Mouse (Mus musculus) heart, embryonic 10.5 days (tissue): ENCODE results near the gene Rere. TPM values are rescaled to one million over a fixed set of nuclear protein-coding genes. Genes with fewer than 3 reads are reported as not detected.

ENCODE experiments used
- DNase-seq: peaks from one replicate; pipeline ENCODE4 v3.0.0-alpha.2; 2017; ENCODE audit warnings: low spot score
- H3K27ac ChIP-seq: fragments of 300-500 bp; sonication (generic); 2 replicates; pipeline ENCODE4 v1.5.1; 2016; ENCODE audit warnings: mild to moderate bottlenecking
- H3K27me3 ChIP-seq: fragments of 300-500 bp; sonication (generic); 2 replicates; pipeline ENCODE4 v1.6.1; 2016; ENCODE audit warnings: mild to moderate bottlenecking; ENCODE audit not compliant: poor library complexity, insufficient read depth, severe bottlenecking
- H3K36me3 ChIP-seq: fragments of 300-500 bp; sonication (generic); 2 replicates; pipeline ENCODE4 v1.6.1; 2016; ENCODE audit warnings: mild to moderate bottlenecking, moderate library complexity
- H3K4me1 ChIP-seq: fragments of 300-500 bp; sonication (generic); 2 replicates; pipeline ENCODE4 v1.6.1; 2016; ENCODE audit warnings: mild to moderate bottlenecking
- H3K4me3 ChIP-seq: fragments of 300-500 bp; sonication (generic); 2 replicates; pipeline ENCODE4 v1.5.1; 2016; ENCODE audit warnings: mild to moderate bottlenecking, moderate library complexity
- H3K9me3 ChIP-seq: fragments of 300-500 bp; sonication (generic); 2 replicates; pipeline ENCODE4 v1.6.1; 2016; ENCODE audit warnings: mild to moderate bottlenecking, moderate library complexity
- WGBS: fragments of 180-500 bp; shearing (Covaris S2); methylation state at CpG from one replicate; pipeline ENCODE4 v1.1.7; 2016; 5-methylcytosine and 5-hydroxymethylcytosine counted together
- polyA plus RNA-seq: library from polyadenylated mRNA; unstranded; fragments of >200 nt; fragmentation: Nextera tagmentation; extraction: Ambion mirVana; gene quantifications from 2 replicates; pipeline ENCODE4 v1.2.1, GENCODE M21; 2016

Gene Rere
- polyA plus RNA-seq, 1 experiment from 2014 or later, result 31.6 TPM

GRCm38 (mm10) chr4:150615251-150616028, 334.0 kb downstream of the Rere start:
- 90% methylated on average over 12 of the region's 12 CpGs for WGBS
- Histone ChIP-seq H3K9me3 (no peaks in the 10 kb centered on the region), H3K36me3 (peaks cover 96% of the 10 kb centered on the region), H3K4me1 (peaks cover 9% of the 10 kb centered on the region; the same call in 1 of the 2 replicates), H3K27ac (no peak overlapping the region), H3K27me3 (no peaks in the 10 kb centered on the region), H3K4me3 (no peak overlapping the region)
- DNase-seq, result no peak

GRCm38 (mm10) chr4:150616029-150616420, 334.6 kb downstream of the Rere start:
- Histone ChIP-seq H3K4me1 (0 out of 2 replicates have a peak, but pooled peaks cover 5% of the 10 kb centered on the region), H3K9me3 (no peaks in the 10 kb centered on the region), H3K4me3 (no peak overlapping the region), H3K36me3 (peaks cover 95% of the 10 kb centered on the region), H3K27ac (no peak overlapping the region), H3K27me3 (no peaks in the 10 kb centered on the region)
- 92% methylated on average over 13 of the region's 13 CpGs for WGBS
- no peak for DNase-seq

GRCm38 (mm10) chr4:150616841-150617240, 335.4 kb downstream of the Rere start:
- Histone ChIP-seq H3K9me3 (no peaks in the 10 kb centered on the region), H3K36me3 (peaks cover 91% of the 10 kb centered on the region), H3K4me3 (no peak overlapping the region), H3K4me1 (0 out of 2 replicates have a peak, but pooled peaks cover 4% of the 10 kb centered on the region), H3K27ac (no peak overlapping the region), H3K27me3 (no peaks in the 10 kb centered on the region)
- no peak for DNase-seq
- 94% methylated on average over 20 of the region's 20 CpGs for WGBS

GRCm38 (mm10) chr4:150619011-150619410, 337.6 kb downstream of the Rere start:
- Histone ChIP-seq H3K9me3 (no peaks in the 10 kb centered on the region), H3K4me3 (no peak overlapping the region), H3K27me3 (no peaks in the 10 kb centered on the region), H3K4me1 (no peaks in the 10 kb centered on the region), H3K27ac (no peak overlapping the region), H3K36me3 (peaks cover 82% of the 10 kb centered on the region)
- WGBS, result 84% methylated on average over 7 of the region's 7 CpGs
- DNase-seq, result no peak

- Histone ChIP-seq H3K4me3 (no peak overlapping the region), H3K36me3 (peaks cover 46% of the 10 kb centered on the region), H3K27me3 (no peaks in the 10 kb centered on the region), H3K4me1 (peaks cover 17% of the 10 kb centered on the region), H3K9me3 (no peaks in the 10 kb centered on the region), H3K27ac (no peak overlapping the region)
- no peak for DNase-seq
- WGBS, result 95% methylated on average over 13 of the region's 13 CpGs
These were observed 341.2 kb downstream of the Rere start for GRCm38 (mm10) chr4:150622641-150623040.

GRCm38 (mm10) chr4:150624214-150624823, 342.9 kb downstream of the Rere start:
- DNase-seq, result no peak
- H3K36me3 ChIP-seq, result peaks cover 29% of the 10 kb centered on the region
- H3K4me1 ChIP-seq, result peaks cover 17% of the 10 kb centered on the region
- no peak overlapping the region for H3K4me3 ChIP-seq
- no peaks in the 10 kb centered on the region for H3K9me3 ChIP-seq
- WGBS, result 67% methylated on average over 11 of the region's 11 CpGs
- H3K27me3 ChIP-seq, result no peaks in the 10 kb centered on the region
- no peak overlapping the region for H3K27ac ChIP-seq

- no peaks in the 10 kb centered on the region for H3K27me3 ChIP-seq
- H3K27ac ChIP-seq, result no peak overlapping the region
- no peak for DNase-seq
- H3K4me3 ChIP-seq, result no peak overlapping the region
- WGBS, result 73% methylated on average over 4 of the region's 4 CpGs
- H3K4me1 ChIP-seq, result peaks cover 17% of the 10 kb centered on the region
- peaks cover 26% of the 10 kb centered on the region for H3K36me3 ChIP-seq
- H3K9me3 ChIP-seq, result no peaks in the 10 kb centered on the region
These were observed 343.5 kb downstream of the Rere start for GRCm38 (mm10) chr4:150624933-150625332.

- no peak overlapping the region for H3K27ac ChIP-seq
- peaks cover 17% of the 10 kb centered on the region for H3K4me1 ChIP-seq
- no peaks in the 10 kb centered on the region for H3K9me3 ChIP-seq
- DNase-seq, result no peak
- H3K4me3 ChIP-seq, result no peak overlapping the region
- peaks cover 21% of the 10 kb centered on the region for H3K36me3 ChIP-seq
- H3K27me3 ChIP-seq, result no peaks in the 10 kb centered on the region
- WGBS, result 40% methylated on average over 1 of the region's 1 CpGs
These were observed 344.0 kb downstream of the Rere start for GRCm38 (mm10) chr4:150625425-150625824.

- Histone ChIP-seq H3K4me1 (peaks cover 17% of the 10 kb centered on the region), H3K36me3 (peaks cover 16% of the 10 kb centered on the region), H3K4me3 (no peak overlapping the region), H3K27ac (no peak overlapping the region), H3K27me3 (no peaks in the 10 kb centered on the region), H3K9me3 (no peaks in the 10 kb centered on the region)
- no peak for DNase-seq
- 50% methylated on average over 6 of the region's 6 CpGs for WGBS
These were observed 344.7 kb downstream of the Rere start for GRCm38 (mm10) chr4:150625951-150626732.

- H3K27me3 ChIP-seq, result no peaks in the 10 kb centered on the region
- DNase-seq, result no peak
- H3K27ac ChIP-seq, result no peak overlapping the region
- no peaks in the 10 kb centered on the region for H3K9me3 ChIP-seq
- peaks cover 20% of the 10 kb centered on the region for H3K4me1 ChIP-seq
- H3K36me3 ChIP-seq, result no peaks in the 10 kb centered on the region
- no peak overlapping the region for H3K4me3 ChIP-seq
- 77% methylated on average over 11 of the region's 11 CpGs for WGBS
These were observed 347.8 kb downstream of the Rere start for GRCm38 (mm10) chr4:150629266-150629665.

- Histone ChIP-seq H3K27ac (no peak overlapping the region), H3K9me3 (no peaks in the 10 kb centered on the region), H3K27me3 (no peaks in the 10 kb centered on the region), H3K4me3 (no peak overlapping the region), H3K4me1 (0 out of 2 replicates have a peak, but pooled peaks cover 3% of the 10 kb centered on the region), H3K36me3 (no peaks in the 10 kb centered on the region)
- no peak for DNase-seq
- WGBS, result 85% methylated on average over 10 of the region's 10 CpGs
These were observed 354.1 kb downstream of the Rere start for GRCm38 (mm10) chr4:150635568-150635967.

- Histone ChIP-seq H3K36me3 (no peaks in the 10 kb centered on the region), H3K4me1 (0 out of 2 replicates have a peak, but pooled peaks cover 3% of the 10 kb centered on the region), H3K4me3 (no peak overlapping the region), H3K9me3 (no peaks in the 10 kb centered on the region), H3K27ac (no peak overlapping the region), H3K27me3 (no peaks in the 10 kb centered on the region)
- WGBS, result 76% methylated on average over 6 of the region's 6 CpGs
- DNase-seq, result no peak
These were observed 355.2 kb downstream of the Rere start for GRCm38 (mm10) chr4:150636635-150637034.

GRCm38 (mm10) chr4:150644299-150644698, 362.9 kb downstream of the Rere start:
- no peaks in the 10 kb centered on the region for H3K4me1 ChIP-seq
- H3K4me3 ChIP-seq, result no peak overlapping the region
- no peak for DNase-seq
- 85% methylated on average over 9 of the region's 9 CpGs for WGBS
- no peaks in the 10 kb centered on the region for H3K9me3 ChIP-seq
- no peaks in the 10 kb centered on the region for H3K36me3 ChIP-seq
- no peak overlapping the region for H3K27ac ChIP-seq
- H3K27me3 ChIP-seq, result no peaks in the 10 kb centered on the region
